Mouse (Mus musculus) naive thymus-derived CD4-positive, alpha-beta T cell, adult 5 months (primary cell): ENCODE results near the gene Hps3. TPM values are rescaled to one million over a fixed set of nuclear protein-coding genes. Genes with fewer than 3 reads are reported as not detected.

ENCODE experiments used
- polyA plus RNA-seq: library from polyadenylated mRNA; unstranded; fragments of 100-300 nt; shearing (Covaris generic); gene quantifications from one replicate; pipeline ENCODE4 v1.2.1, GENCODE M21; 2017

The Hps3 gene
- polyA plus RNA-seq, result 51.2 TPM

GRCm38 (mm10) chr3:20034719-20035404, at the start of gene Hps3:
TSS of gene Hps3 (minus strand) at chr3:20035315.

GRCm38 (mm10) chr3:20057306-20058196, 22.4 kb upstream of the Hps3 start, which contains the start of gene Hltf:
TSS of gene Hltf (plus strand) at chr3:20057811.

GRCm38 (mm10) chr3:19956885-19957284, 78.2 kb downstream of the Hps3 start, which contains the start of gene Cp:
TSS of gene Cp (plus strand) at chr3:19957054.

Other genes with a start within 250 kb of the Hps3 start
- gene Cp, start 78.3 kb downstream of the Hps3 start, polyA plus RNA-seq, result 1.3 TPM
- 46.1 TPM for gene Hltf, start 22.5 kb upstream of the Hps3 start, polyA plus RNA-seq
- gene Gyg, start 120.0 kb upstream of the Hps3 start, polyA plus RNA-seq, result 24.6 TPM
- not detected for gene Cpa3, start 206.9 kb upstream of the Hps3 start, polyA plus RNA-seq
- gene Cpb1, start 240.4 kb upstream of the Hps3 start, polyA plus RNA-seq, result not detected